Comparison of ENCODE assay signal across 8 mouse cellular contexts in genomic region chr9:65123552-65124168, GRCm38 (mm10). TPM values are rescaled to one million over a fixed set of nuclear protein-coding genes. Genes with fewer than 3 reads are reported as not detected.
DNase-seq lines count a peak whose midpoint lies in the region; ATAC-seq lines count a peak whose summit lies in the region.

No protein-coding gene starts in this region.

- peaks cover 53% of the 10 kb centered on the region for H3K27me3 ChIP-seq in heart, embryonic 13.5 days (replicated peaks)
- no peaks in the 10 kb centered on the region for H3K27me3 ChIP-seq in stomach, embryonic 16.5 days (ENCODE audit: control insufficient read depth, insufficient read depth, low read length)

- H3K4me2 ChIP-seq in heart, embryonic 13.5 days: peak overlapping the region; percentile 79
- H3K4me2 ChIP-seq in stomach, embryonic 16.5 days (ENCODE audit: low read depth, low read length): peak overlapping the region; percentile 57

- peak overlapping the region; percentile 74 for H3K9ac ChIP-seq in heart, embryonic 13.5 days
- H3K9ac ChIP-seq in stomach, embryonic 16.5 days (ENCODE audit: low read length): peak overlapping the region; percentile 61

- peak; percentile 33 for DNase-seq in ovary, postnatal 14 days (ENCODE audit: low spot score)
- no peak for DNase-seq in ovary, adult 18-20 months (ENCODE audit: low spot score)
- DNase-seq in cerebellum, postnatal 10 days: peak; percentile 85 to 86
- DNase-seq in kidney, postnatal 10 days: peak; percentile 83
- no peak for DNase-seq in layer of hippocampus, adult 9-11 months

- peak overlapping the region; percentile 50 for H3K4me3 ChIP-seq in heart, embryonic 13.5 days
- peak overlapping the region; percentile 32 for H3K4me3 ChIP-seq in stomach, embryonic 16.5 days (replicated peaks; ENCODE audit: low read length)

- no peaks in the 10 kb centered on the region for H3K9me3 ChIP-seq in heart, embryonic 13.5 days
- H3K9me3 ChIP-seq in stomach, embryonic 16.5 days (replicated peaks; ENCODE audit: control insufficient read depth, low read length): no peaks in the 10 kb centered on the region

- peaks cover 26% of the 10 kb centered on the region for H3K36me3 ChIP-seq in heart, embryonic 13.5 days
- H3K36me3 ChIP-seq in stomach, embryonic 16.5 days (ENCODE audit: control insufficient read depth, insufficient read depth, low read length): 0 out of 2 replicates have a peak, but pooled peaks cover 7% of the 10 kb centered on the region

- peaks cover 19% of the 10 kb centered on the region for H3K4me1 ChIP-seq in heart, embryonic 13.5 days
- peaks cover 5% of the 10 kb centered on the region; the same call in 1 of the 2 replicates for H3K4me1 ChIP-seq in stomach, embryonic 16.5 days (ENCODE audit: control insufficient read depth, insufficient read depth, low read length)

- H3K27ac ChIP-seq in heart, embryonic 13.5 days (replicated peaks): no peak overlapping the region
- H3K27ac ChIP-seq in stomach, embryonic 16.5 days (ENCODE audit: low read length): no peak overlapping the region

- ATAC-seq in heart, embryonic 13.5 days (ENCODE audit: extremely low read depth, insufficient number of reproducible peaks, low FRiP score, low TSS enrichment): no peak
- peak; percentile 54; the same call in 1 of the 2 replicates for ATAC-seq in megakaryocyte, adult 5-6 weeks (ENCODE audit: poor library complexity, severe bottlenecking)
- peak; percentile 33; the same call in 1 of the 2 replicates for ATAC-seq in stomach, embryonic 16.5 days (ENCODE audit: insufficient read depth, low FRiP score)

- 2% methylated on average over 48 of the region's 48 CpGs for WGBS in heart, embryonic 13.5 days
- WGBS in stomach, embryonic 16.5 days: 16% methylated on average over 48 of the region's 48 CpGs

RNA-seq across cellular contexts. Expression of gene Igdcc3, which starts 17.3 kb away (rescaled TPM):
- 0.88 and 0.98 TPM in 2 replicates for polyA plus RNA-seq in heart, embryonic 13.5 days (2015; fragmentation: Nextera tagmentation; extraction: Ambion mirVana)
- not detected in 2 replicates for total RNA-seq in megakaryocyte, adult 5-6 weeks (2015)
- not detected in 2 replicates for total RNA-seq in megakaryocyte, adult 5-6 weeks (2017)
- polyA plus RNA-seq in stomach, embryonic 16.5 days (2015; fragmentation: Nextera tagmentation; extraction: Ambion mirVana): 0.44 and 0.55 TPM in 2 replicates

RNA-seq across cellular contexts. Expression of gene Igdcc4, which starts 22.4 kb away (rescaled TPM):
- 10.4 and 11.0 TPM in 2 replicates for polyA plus RNA-seq in heart, embryonic 13.5 days (2015; fragmentation: Nextera tagmentation; extraction: Ambion mirVana)
- total RNA-seq in megakaryocyte, adult 5-6 weeks (2015): 0.05 and 0.09 TPM in 2 replicates
- total RNA-seq in megakaryocyte, adult 5-6 weeks (2017): not detected in 2 replicates
- 22.1 and 25.6 TPM in 2 replicates for polyA plus RNA-seq in stomach, embryonic 16.5 days (2015; fragmentation: Nextera tagmentation; extraction: Ambion mirVana)

Comparison
In these comparisons a context has a peak if more than half of its experiments do, and no peak if none do; other contexts are left out.
1. DNase-seq: peak in ovary, postnatal 14 days (single experiment), cerebellum, postnatal 10 days (2 of 2) and kidney, postnatal 10 days (single experiment); none in ovary, adult 18-20 months (single experiment) and layer of hippocampus, adult 9-11 months (single experiment).